Mouse (Mus musculus) intestine, embryonic 15.5 days (tissue): ENCODE measurements around the gene Btrc. TPM values are rescaled to one million over a fixed set of nuclear protein-coding genes. Genes with fewer than 3 reads are reported as not detected.

Source experiments
- ATAC-seq: fragments of 200-750 bp; cut with Nextera tagmentation; 2 replicates; pipeline ENCODE4 v1.8.0; 2017; ENCODE audit warnings: moderate TSS enrichment, moderate library complexity
- H3K27ac ChIP-seq: fragments of 300-500 bp; sonication (generic); 2 replicates; pipeline ENCODE4 v1.5.1; 2015; ENCODE audit warnings: mild to moderate bottlenecking, inconsistent platforms
- H3K27me3 ChIP-seq: fragments of 300-500 bp; sonication (generic); replicated peaks from 2 replicates; pipeline ENCODE4 v1.6.1; 2015; ENCODE audit warnings: inconsistent platforms
- H3K36me3 ChIP-seq: fragments of 300-500 bp; sonication (generic); 2 replicates; pipeline ENCODE4 v1.6.1; 2015; ENCODE audit warnings: inconsistent platforms
- H3K4me1 ChIP-seq: fragments of 300-500 bp; sonication (generic); replicated peaks from 2 replicates; pipeline ENCODE4 v1.6.1; 2015; ENCODE audit warnings: inconsistent platforms
- H3K4me2 ChIP-seq: fragments of 300-500 bp; sonication (generic); replicated peaks from 2 replicates; pipeline ENCODE4 v1.6.1; 2015; ENCODE audit warnings: mild to moderate bottlenecking, inconsistent platforms
- H3K4me3 ChIP-seq: fragments of 300-500 bp; sonication (generic); replicated peaks from 2 replicates; pipeline ENCODE4 v1.5.1; 2015; ENCODE audit warnings: inconsistent platforms
- H3K9ac ChIP-seq: fragments of 300-500 bp; sonication (generic); 2 replicates; pipeline ENCODE4 v1.6.1; 2015; ENCODE audit warnings: inconsistent platforms
- H3K9me3 ChIP-seq: fragments of 300-500 bp; sonication (generic); 2 replicates; pipeline ENCODE4 v1.6.1; 2016; ENCODE audit warnings: inconsistent platforms
- WGBS: fragments of 180-500 bp; shearing (Covaris S2); methylation state at CpG from one replicate; pipeline ENCODE4 v1.1.7; 2015; 5-methylcytosine and 5-hydroxymethylcytosine counted together
- polyA plus RNA-seq: library from polyadenylated mRNA; unstranded; fragments of >200 nt; fragmentation: Nextera tagmentation; extraction: Ambion mirVana; gene quantifications from 2 replicates; pipeline ENCODE4 v1.2.1, GENCODE M21; 2015

The Btrc gene
- polyA plus RNA-seq, 1 experiment from 2014 or later = 31.8 TPM

DNA sequence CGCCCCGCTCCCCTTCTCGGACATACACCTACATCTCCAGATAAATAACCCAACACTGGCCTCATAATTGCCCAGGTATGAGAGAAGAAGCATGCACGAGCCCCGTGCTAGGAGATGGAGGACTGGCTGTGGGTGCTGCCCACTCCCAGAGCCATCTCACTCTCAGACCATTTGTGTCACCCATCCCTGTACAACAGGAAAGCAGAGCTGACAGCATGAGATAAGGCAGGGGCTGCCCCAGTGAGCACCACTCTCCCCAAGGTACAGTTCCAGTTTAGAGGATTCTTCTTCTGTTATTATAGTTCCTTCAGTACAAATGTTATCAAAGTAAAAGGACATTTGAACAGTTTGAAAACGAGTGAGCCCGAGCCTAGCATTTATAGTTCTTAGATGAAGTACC is 163.8 kb downstream of the Btrc start:
- Histone ChIP-seq H3K27ac (no peak overlapping the region), H3K4me1 (no peaks in the 10 kb centered on the region), H3K9me3 (no peaks in the 10 kb centered on the region), H3K27me3 (no peaks in the 10 kb centered on the region), H3K4me3 (no peak overlapping the region), H3K36me3 (0 out of 2 replicates have a peak, but pooled peaks cover 8% of the 10 kb centered on the region), H3K4me2 (no peak overlapping the region), H3K9ac (no peak overlapping the region)
- WGBS = 85% methylated on average over 7 of the region's 7 CpGs
- ATAC-seq = no peak

DNA sequence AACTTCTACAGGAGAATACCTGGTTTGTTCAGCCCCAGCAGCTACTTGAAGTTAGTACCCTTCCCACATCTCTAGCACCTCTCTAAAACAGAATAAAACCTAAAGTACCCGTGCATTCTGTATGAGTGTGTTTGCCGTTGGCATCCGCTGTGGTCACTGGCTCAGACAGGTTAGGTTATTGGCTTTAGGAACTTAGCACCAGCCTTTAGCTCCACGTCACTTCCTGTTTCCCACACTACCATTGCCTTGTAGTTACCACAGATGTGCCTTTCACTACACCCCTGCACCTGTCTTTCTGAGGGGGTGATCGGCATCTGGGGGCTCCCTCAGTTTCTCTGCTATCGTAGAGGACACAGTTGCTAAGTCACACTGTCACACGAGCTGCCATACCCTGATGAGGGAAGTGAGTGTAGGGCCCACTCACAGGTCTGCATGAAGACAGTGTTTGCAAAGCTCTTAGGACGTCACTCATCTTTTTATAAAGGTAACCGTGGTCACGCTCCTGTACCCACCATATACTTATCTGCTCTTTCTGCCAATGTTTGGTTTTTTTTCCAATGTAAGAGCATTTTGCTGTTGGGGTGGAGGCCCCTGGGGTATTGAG is 164.5 kb downstream of the Btrc start:
- H3K9me3 ChIP-seq = no peaks in the 10 kb centered on the region
- H3K27ac ChIP-seq = no peak overlapping the region
- ATAC-seq = no peak
- H3K36me3 ChIP-seq = 0 out of 2 replicates have a peak, but pooled peaks cover 8% of the 10 kb centered on the region
- no peak overlapping the region for H3K9ac ChIP-seq
- no peaks in the 10 kb centered on the region for H3K4me1 ChIP-seq
- no peak overlapping the region for H3K4me3 ChIP-seq
- WGBS = 87% methylated on average over 10 of the region's 10 CpGs
- H3K4me2 ChIP-seq = no peak overlapping the region
- H3K27me3 ChIP-seq = no peaks in the 10 kb centered on the region

DNA sequence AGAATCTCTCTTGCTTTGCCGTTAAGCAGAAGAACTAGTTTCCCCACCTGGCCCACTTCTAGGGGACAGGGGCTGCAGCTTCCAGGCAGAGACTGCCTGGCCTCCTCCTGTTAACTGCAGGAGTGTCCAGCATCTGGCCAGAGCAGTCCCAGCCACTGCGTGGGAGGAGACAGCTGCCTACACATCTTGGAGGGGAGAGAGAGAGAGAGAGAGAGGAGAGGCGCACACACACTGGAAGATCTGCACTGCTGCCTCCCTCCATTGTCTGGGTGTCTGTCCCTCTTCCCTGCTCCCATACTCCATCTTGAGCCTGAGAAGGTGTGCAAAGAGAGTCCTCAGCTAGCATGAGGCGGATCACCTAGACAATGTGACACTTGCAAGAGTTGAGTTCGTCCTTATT is 165.8 kb downstream of the Btrc start:
- H3K9me3 ChIP-seq = no peaks in the 10 kb centered on the region
- H3K4me2 ChIP-seq = no peak overlapping the region
- no peak overlapping the region for H3K27ac ChIP-seq
- no peak overlapping the region for H3K9ac ChIP-seq
- H3K4me3 ChIP-seq = no peak overlapping the region
- H3K36me3 ChIP-seq = 0 out of 2 replicates have a peak, but pooled peaks cover 8% of the 10 kb centered on the region
- no peak for ATAC-seq
- 73% methylated on average over 5 of the region's 5 CpGs for WGBS
- H3K4me1 ChIP-seq = no peaks in the 10 kb centered on the region
- H3K27me3 ChIP-seq = no peaks in the 10 kb centered on the region

GRCm38 (mm10) chr19:45530200-45530995 is 166.9 kb downstream of the Btrc start:
- Histone ChIP-seq H3K4me1 (no peaks in the 10 kb centered on the region), H3K9ac (no peak overlapping the region), H3K27me3 (no peaks in the 10 kb centered on the region), H3K27ac (no peak overlapping the region), H3K4me3 (no peak overlapping the region), H3K9me3 (no peaks in the 10 kb centered on the region), H3K4me2 (no peak overlapping the region), H3K36me3 (0 out of 2 replicates have a peak, but pooled peaks cover 8% of the 10 kb centered on the region)
- no peak for ATAC-seq
- 69% methylated on average over 15 of the region's 15 CpGs for WGBS

- no peaks in the 10 kb centered on the region for H3K4me1 ChIP-seq
- 37% methylated on average over 6 of the region's 6 CpGs for WGBS
- no peak overlapping the region for H3K27ac ChIP-seq
- no peaks in the 10 kb centered on the region for H3K9me3 ChIP-seq
- no peak for ATAC-seq
- no peaks in the 10 kb centered on the region for H3K27me3 ChIP-seq
- 0 out of 2 replicates have a peak, but pooled peaks cover 8% of the 10 kb centered on the region for H3K36me3 ChIP-seq
- H3K4me2 ChIP-seq = no peak overlapping the region
- no peak overlapping the region for H3K4me3 ChIP-seq
- H3K9ac ChIP-seq = no peak overlapping the region
Measured at GRCm38 (mm10) chr19:45531554-45531953, 168.0 kb downstream of the Btrc start.

- Histone ChIP-seq H3K36me3 (0 out of 2 replicates have a peak, but pooled peaks cover 3% of the 10 kb centered on the region), H3K9ac (no peak overlapping the region), H3K4me1 (no peaks in the 10 kb centered on the region), H3K9me3 (no peaks in the 10 kb centered on the region), H3K27me3 (no peaks in the 10 kb centered on the region), H3K4me2 (no peak overlapping the region), H3K4me3 (no peak overlapping the region), H3K27ac (no peak overlapping the region)
- no peak for ATAC-seq
- 78% methylated on average over 7 of the region's 7 CpGs for WGBS
Measured at GRCm38 (mm10) chr19:45533617-45534016, 170.1 kb downstream of the Btrc start.

DNA sequence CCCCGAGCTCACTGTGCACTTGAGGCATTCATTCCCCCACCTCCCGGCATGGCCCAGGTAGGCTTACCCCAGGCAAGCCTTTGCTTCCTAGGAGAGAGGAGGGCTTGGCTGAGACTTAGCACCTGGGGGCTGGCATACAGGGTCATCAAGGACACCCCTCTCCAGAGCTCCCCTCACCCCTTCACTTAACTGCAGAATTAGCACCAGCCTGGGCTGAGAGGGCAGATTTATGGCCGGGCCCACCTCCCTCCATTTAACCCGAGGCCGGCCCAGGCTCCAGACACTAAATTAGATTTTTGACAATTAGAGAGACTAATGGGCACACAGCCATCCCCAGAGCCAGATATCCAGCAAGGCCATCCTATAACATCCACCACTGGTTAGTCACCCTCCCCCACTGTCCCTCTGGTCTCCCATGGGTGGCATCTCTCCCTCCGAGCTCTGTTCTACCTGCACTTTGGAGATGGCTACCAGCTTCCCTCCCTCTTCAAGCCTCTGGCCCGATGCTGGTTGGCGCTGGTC is 171.7 kb downstream of the Btrc start:
- Histone ChIP-seq H3K9ac (no peak overlapping the region), H3K4me2 (no peak overlapping the region), H3K9me3 (no peaks in the 10 kb centered on the region), H3K36me3 (no peaks in the 10 kb centered on the region), H3K4me3 (no peak overlapping the region), H3K27me3 (no peaks in the 10 kb centered on the region; the same call in 1 of the 2 replicates), H3K27ac (no peak overlapping the region), H3K4me1 (no peaks in the 10 kb centered on the region)
- ATAC-seq = no peak; the same call in 1 of the 2 replicates
- 53% methylated on average over 8 of the region's 8 CpGs for WGBS

GRCm38 (mm10) chr19:45535929-45536328 is 172.4 kb downstream of the Btrc start:
- Histone ChIP-seq H3K4me1 (no peaks in the 10 kb centered on the region), H3K27ac (no peak overlapping the region), H3K4me3 (no peak overlapping the region), H3K36me3 (no peaks in the 10 kb centered on the region), H3K9me3 (no peaks in the 10 kb centered on the region), H3K9ac (no peak overlapping the region), H3K4me2 (no peak overlapping the region), H3K27me3 (no peaks in the 10 kb centered on the region; the same call in 1 of the 2 replicates)
- WGBS = 54% methylated on average over 6 of the region's 6 CpGs
- ATAC-seq = no peak

DNA sequence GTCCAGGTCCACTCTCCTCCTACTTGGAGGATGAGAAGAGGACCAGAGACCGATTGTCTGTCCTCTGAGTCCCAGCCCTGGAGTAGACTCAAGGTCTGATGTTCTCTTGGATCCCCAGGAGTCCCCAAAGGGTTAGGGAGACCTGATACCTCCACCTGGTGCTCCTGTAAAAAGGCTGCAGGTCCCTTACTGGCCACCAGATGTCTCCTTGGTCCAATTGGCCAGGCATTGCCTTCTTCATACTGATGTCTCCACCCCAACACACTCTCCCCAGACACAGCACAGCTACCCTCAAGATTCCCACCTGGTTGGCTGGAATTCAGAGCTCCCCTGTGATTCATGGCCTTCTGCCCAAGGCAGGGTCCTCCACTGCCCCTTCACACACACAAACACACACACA is 174.0 kb downstream of the Btrc start:
- 61% methylated on average over 1 of the region's 1 CpGs for WGBS
- Histone ChIP-seq H3K4me1 (peaks cover 3% of the 10 kb centered on the region), H3K27me3 (peaks cover 9% of the 10 kb centered on the region), H3K4me2 (no peak overlapping the region), H3K4me3 (no peak overlapping the region), H3K9ac (no peak overlapping the region), H3K9me3 (no peaks in the 10 kb centered on the region), H3K27ac (no peak overlapping the region), H3K36me3 (no peaks in the 10 kb centered on the region)
- ATAC-seq = no peak

GRCm38 (mm10) chr19:45540657-45541408 is 177.3 kb downstream of the Btrc start:
- ATAC-seq = no peak
- Histone ChIP-seq H3K9me3 (no peaks in the 10 kb centered on the region), H3K9ac (no peak overlapping the region), H3K4me1 (peaks cover 7% of the 10 kb centered on the region), H3K27ac (no peak overlapping the region), H3K4me3 (peak overlapping the region; percentile 37), H3K36me3 (no peaks in the 10 kb centered on the region), H3K4me2 (peak overlapping the region; percentile 92), H3K27me3 (peaks cover 25% of the 10 kb centered on the region)
- whole genome bisulfite sequencing = 35% methylated on average over 8 of the region's 8 CpGs

- ATAC-seq = peak; percentile 29; the same call in 1 of the 2 replicates
- H3K4me2 ChIP-seq = peak overlapping the region; percentile 92
- H3K9ac ChIP-seq = peak overlapping the region; percentile 14; the same call in 1 of the 2 replicates
- peaks cover 25% of the 10 kb centered on the region for H3K27me3 ChIP-seq
- peaks cover 7% of the 10 kb centered on the region for H3K4me1 ChIP-seq
- WGBS = under 1% methylated on average over 51 of the region's 58 CpGs
- H3K4me3 ChIP-seq = peak overlapping the region; percentile 37
- H3K27ac ChIP-seq = no peak overlapping the region
- H3K36me3 ChIP-seq = no peaks in the 10 kb centered on the region
- no peaks in the 10 kb centered on the region for H3K9me3 ChIP-seq
Measured at GRCm38 (mm10) chr19:45541409-45542041, 178.0 kb downstream of the Btrc start.
